Mouse (Mus musculus) heart, adult 9 months (tissue): Measurements from ENCODE around the gene Zhx3.

ENCODE experiments used
- DNase-seq, 2 experiments: peaks; one replicate each; pipeline ENCODE4 v3.0.0; 2022; ENCODE audit warnings: low spot score in 2 of 2

Gene Zhx3

DNA sequence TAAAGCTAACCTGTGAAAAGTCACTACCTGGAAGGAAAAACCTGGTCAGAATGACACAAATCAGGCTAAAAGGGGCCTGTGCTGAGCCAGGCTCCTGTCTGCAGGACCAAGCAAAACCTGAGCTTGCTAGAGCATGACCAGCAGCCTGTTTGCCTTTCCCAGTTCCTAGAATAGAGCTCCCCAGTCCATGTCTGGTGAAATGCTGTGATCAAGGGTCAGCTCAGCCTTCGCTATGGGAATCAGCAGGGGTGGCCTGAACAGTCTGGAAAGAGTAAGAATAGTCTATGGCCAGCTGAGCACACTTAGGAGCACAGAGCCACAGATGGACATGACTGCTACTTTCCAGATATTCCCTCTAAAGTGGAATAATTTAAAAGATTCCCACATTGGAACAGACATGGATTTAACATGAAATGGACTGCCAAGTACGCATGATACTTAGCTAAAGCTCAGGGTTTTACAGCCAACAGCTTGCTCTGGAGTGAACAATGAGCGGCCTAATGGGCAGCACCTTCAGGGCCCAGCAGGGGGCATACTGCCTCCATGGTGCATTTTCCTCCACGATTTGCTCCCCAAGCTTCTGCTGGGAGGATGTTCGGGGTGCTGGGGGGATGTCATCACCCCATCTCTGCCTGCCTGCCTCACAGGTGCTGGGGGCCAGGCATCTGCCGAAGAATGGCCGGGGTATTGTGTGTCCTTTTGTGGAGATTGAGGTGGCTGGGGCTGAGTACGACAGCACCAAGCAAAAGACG is 112.2 kb downstream of the Zhx3 start:
- no peak for DNase-seq

DNA sequence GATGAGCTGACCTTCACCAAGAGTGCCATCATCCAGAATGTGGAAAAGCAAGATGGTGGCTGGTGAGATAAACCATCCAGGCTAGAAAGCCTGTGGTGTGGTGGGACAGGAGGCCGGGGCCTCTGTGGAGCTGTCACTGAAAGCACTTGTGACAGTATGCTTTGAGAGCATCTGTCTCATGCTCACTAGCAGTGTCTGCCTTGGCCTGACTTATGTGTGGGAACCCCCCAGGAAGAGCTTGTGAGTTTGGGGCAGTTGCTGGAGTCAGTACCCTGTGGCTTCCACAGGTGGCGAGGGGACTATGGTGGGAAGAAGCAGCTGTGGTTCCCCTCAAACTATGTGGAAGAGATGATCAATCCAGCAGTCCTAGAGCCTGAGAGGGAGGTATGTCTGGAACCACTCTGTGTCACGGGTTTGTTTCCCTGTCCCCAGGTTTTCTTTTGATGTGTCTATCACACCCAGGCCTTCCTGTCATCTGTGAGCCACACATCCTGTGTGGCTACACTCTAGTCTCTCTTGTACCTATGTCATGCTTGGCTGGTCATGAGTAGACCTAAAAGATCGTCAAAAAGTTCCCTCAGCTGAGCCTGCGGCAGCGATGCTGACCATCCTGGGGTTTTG is 116.1 kb downstream of the Zhx3 start:
- no peak for DNase-seq

DNA sequence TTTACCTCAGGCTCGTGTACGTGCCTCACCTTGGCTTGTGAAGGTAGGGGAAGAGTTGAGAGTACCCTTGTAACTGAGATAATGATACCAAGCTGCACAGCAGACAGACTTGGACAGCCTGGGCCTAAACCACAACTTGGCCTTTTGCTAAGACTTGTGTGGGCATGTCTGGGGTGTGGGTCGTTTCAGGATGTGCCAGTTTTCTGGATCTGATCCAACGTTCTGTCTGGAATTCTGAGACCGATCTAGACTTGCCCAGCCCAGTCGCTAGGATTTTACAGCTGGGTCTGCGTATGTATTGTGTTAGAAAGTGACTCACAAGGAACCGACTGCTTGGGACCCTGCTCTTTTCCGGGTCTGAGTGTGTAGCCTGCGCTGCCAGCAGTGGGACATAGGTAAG is 125.7 kb downstream of the Zhx3 start:
- DNase-seq: no peak

DNA sequence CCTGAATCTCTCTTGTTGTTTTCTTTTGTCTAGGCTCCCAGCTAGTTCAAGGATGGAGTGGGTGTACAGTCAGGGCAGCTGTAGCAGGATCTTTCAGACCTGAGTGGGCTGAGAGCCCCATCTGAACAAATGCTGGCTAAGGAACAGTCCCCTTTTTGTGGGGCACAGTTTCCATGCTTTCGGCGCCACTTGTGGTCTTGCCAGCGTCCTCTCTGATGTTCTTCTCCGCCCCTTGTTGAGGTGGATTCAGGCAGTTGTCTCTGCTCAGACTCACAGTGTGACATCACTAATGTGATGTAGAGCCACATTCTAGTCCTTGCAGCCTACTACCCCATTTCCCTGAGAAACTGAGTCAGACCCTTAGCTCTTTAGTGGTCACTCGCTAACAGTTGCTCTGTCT is 126.2 kb downstream of the Zhx3 start:
- no peak for DNase-seq

DNA sequence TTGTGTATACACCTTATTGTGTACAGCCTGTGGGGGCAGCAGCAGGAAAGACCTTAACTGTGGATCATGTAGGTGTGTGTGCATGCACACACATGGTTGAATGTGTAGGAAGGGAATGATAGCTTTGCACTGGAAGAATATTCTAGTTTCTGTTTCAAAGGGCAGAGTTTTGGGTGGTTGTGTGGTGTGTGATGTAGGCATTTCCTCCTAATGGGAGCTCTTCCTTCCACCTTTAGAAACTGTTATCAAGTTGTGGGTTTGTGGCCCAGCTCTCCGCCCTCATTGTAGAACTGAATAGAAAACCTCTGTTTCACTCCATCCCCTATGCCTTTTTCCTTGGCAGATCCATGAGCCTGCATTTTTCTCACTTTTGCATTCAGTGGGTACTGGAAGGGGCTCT is 127.3 kb downstream of the Zhx3 start:
- no peak for DNase-seq

DNA sequence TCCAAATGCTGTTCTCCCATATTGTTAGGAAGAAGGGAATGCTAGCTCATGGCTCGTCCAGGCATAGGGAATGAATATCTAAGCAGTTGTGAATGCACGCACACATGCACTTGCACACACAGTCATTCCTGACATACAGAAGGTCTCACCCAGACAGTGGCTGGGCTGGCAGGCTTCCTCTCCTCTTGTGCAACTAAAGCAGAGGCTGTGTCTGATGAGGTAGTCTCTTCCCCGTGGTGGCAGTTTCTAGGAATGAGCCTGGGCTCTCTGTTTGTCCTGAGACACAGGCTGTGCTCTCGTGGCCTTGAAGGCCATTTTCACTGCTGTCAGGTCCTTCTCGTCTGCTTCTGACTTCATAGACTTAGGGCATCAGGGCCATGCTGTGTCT is 128.0 kb downstream of the Zhx3 start:
- no peak for DNase-seq

DNA sequence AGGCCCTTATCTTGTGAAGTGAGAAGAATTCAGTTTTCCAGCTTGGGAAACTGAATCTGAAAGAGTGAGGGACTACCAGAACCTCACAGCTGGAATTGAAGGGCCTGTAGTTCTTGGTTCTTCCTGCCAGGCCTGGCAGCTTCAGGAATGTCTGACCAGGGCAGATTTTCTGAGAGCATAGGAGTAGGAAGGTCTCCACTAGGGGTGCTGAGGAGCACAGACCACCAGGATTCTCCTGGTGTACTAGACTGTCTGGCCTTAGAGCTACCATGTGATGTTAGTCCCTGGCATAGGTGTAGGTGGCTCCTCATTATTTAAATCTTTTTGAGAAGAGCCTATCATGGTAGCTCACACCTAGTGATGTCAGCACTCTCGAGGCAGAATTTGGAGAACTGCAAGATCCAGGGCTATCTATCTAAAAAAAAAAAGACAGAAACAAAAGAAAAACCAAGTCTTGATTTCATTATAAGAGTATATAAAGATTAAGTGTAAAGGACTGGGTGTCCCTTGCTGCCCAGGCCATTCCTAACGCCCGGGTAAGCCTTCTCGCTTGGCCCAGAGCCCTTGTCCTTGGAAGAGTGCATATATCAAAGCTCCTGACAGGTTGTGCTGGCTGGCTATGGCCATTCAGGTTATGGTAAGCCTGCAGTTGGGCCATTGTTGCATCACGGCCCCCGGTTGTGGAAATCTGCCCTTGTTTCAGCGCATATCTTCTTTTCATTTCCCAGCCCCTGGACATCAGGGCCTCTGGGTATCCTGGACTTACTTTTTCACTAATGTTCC is 128.6 kb downstream of the Zhx3 start:
- peak; percentile 63 to 75 for DNase-seq

DNA sequence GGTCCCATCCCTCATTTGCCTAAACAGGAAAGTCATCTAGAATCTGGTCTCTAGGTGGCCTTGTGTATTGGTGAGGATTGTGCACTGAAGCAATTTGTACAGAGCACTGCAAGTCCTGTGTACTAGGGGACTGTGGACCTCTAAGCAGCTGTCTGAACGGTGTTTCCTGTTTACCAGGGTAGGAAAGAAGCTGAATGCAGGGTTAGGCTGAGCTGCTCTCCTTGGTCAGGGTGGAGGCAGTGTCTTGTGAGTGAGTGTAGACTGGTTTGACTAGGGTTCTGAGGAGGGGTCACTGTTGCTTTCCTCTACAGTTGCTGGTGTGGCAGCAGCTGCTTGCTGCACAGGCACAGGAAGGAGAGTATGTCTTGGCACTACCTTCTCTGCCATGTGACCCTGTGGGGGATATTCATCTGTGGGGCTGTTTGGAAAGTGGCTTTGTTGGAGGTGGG is 130.6 kb downstream of the Zhx3 start:
- no peak for DNase-seq

DNA sequence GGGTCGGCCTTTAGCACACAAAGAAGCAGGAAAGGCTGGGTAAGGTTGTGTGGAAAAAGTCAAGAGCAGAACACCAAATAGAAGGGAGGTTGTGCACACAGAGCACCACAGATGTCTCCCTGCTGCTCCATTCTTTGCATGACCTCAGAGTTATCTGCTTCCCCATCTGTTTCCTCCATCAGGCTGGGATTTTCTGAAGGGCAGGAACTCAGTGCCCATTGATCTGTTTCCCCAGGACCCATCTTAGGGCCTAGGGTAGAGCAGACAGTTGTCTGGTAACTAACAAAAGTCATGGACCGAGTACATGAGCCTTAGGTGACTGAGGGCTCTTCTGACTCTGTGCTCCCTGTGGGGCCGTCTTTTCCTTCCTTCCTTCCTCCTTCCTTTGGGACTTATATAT is 131.2 kb downstream of the Zhx3 start:
- DNase-seq: peak in 1 of 2 experiments; percentile 59

DNA sequence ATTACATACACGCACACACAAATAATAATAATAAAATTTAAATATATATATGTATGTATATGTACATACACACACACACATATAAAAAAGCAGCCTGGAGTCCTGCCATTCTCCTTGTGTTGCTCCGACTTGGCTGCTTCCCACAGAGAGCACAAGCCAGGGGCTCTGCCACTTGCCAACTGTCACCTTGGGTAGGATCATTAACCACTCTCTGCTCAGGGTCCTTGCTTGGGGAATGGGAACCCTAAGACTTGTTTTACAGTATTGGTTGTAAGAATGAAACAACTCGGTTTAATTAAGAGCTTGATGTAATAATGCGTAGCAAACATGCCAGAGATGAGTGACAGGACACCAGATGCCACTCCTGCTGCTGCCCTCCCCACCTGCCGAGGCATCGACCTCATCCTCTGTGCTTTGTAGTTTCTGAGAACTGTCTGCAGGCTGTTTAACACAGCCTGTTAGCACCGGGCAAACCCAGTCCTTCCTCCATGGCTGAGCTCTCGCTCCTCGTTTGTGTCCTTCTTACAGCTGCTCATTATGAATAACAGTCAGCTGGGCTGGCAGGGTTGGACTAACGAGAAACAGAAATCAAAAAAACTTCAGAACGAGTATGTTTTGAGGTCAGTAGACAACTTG is 132.2 kb downstream of the Zhx3 start:
- no peak for DNase-seq

DNA sequence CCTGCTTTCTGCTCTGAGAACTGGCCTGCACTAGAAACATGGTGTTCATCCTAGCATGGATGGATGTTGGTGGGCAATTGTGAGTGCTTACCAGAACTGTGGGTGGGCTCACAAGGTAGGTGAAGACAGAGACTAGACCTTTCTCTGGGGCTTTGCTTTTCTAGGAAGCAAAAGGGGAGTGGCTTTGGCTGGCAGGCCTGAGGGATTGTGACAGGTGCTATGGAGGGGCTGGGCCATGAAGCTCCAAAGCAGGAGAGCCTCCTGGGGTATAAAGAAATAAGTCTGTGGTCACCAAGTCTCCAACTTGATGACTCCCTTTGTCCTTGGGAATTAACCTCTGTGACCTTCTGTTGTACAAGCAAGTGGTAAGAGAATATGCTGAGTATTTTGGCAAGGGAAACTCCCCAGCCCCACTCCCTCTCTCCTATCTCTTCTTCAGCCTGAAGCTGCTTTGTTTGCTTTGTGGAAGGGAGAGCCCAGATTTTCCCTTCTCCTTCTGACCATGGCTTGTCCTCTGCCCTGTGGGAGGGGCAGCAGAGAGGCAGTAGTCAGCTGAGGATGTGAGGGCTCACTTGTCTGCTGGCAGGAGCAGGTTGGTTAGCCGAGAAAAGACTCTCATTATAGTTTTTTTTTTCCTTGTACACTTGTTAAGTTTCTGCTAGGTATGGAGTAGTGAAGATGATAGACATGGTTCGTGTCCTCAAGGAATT is 133.0 kb downstream of the Zhx3 start:
- DNase-seq: no peak

DNA sequence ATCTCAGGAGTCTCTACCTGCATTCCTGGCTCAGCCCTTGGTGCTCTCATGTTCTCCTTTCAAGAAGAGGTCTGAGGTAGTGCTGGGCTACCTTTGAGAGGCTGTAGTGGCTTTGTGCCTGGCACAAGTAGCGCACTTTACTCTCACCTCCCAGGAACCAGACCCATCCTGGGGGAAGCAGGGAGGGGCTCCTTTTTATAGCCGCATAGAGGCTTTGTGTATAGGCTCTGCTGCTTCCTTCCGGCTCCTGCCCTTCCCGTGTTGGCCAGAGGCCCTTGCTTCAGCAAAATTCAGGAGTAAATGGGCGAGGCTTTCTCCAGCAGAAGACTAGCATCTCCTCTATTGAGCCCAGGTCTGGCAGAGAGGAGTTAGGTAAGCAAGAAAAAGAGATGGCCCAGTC is 134.4 kb downstream of the Zhx3 start:
- peak in 1 of 2 experiments; percentile 69 for DNase-seq

DNA sequence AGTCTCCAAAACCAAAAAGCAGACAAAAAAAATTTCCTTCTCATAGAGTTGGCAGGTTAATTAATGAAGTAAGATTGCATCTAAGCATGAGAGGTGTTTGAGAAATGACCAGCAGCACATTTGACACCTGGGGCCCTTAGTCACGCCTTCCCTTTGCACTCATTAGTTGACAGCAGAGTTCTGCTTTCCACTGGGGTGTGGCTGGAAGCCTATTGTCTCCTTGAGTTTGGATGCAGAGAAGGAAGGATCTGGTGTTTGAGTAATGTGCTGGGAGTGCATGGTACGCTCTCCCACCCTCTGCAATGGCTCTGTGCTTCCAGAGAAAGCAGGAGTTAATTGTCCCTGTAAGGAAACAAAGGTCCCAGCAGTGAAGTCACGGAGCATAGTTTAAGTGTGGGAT is 136.3 kb downstream of the Zhx3 start:
- no peak for DNase-seq

DNA sequence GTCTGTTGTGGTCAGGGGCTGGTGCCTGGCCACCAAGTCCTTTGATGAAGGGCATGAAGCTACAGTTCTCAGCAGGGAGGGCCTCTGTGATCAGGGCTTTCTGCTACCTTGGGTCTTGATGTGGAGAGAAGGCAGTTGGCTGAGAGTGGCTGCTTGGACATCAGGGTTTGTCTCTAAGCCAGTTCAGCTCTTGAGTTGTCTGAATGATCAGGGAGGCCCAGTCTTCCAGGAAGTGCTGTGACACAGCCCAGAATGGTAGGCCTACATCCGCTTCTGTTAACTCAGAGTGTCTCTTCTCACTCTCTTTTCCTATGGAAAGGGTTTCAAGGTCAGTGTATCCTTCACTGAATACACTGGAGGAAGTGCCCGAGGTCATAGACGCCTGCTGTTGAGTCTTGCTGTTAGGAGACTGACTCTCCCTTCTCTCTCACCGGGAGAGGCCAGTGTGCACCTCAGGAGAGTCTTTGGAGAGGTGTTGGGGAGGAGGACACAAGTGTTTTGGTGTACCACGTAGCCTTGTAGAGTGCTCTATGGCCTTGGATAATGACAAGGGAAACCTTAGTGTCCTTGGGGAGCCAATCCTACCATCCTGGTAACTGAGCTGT is 137.0 kb downstream of the Zhx3 start:
- no peak for DNase-seq

DNA sequence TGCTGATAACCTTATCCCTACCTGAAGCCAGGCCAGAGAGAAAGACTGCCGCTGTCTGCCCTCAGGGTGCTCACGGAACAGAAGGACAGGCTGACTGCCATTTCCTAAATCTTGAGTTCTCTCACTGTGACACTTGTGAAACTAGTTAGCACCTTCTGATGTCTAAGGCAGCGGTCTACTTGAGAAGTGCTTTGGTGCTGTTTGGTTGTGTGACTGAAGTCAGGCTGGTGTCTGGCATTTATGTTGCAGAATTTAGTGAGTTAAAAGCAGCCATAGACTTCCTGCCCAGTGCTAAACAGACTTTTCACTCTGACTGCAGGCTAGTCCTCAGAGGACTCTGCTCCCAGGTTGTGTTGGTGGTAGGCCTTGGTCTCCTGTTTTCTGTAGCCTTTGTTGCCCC is 138.5 kb downstream of the Zhx3 start:
- DNase-seq: no peak

DNA sequence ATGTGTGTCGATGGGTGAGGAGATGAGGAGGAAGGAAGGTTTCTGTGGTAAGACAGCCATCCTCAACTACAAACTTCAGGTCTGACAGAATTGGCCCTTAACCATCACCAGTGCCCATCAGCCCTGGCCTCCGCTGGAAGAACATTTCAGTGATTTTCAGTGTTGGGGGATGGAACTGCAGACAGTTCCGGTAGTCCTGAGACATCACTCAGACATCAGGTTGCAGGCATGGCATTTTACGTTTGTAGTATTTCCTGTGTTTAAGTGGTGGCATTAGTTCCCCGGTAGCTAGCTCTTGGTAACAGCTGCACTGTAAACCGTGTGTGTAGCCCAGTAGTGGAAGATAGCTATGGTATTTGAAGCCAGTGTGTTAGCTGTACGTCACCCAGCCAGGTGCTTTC is 139.7 kb downstream of the Zhx3 start:
- DNase-seq: no peak

DNA sequence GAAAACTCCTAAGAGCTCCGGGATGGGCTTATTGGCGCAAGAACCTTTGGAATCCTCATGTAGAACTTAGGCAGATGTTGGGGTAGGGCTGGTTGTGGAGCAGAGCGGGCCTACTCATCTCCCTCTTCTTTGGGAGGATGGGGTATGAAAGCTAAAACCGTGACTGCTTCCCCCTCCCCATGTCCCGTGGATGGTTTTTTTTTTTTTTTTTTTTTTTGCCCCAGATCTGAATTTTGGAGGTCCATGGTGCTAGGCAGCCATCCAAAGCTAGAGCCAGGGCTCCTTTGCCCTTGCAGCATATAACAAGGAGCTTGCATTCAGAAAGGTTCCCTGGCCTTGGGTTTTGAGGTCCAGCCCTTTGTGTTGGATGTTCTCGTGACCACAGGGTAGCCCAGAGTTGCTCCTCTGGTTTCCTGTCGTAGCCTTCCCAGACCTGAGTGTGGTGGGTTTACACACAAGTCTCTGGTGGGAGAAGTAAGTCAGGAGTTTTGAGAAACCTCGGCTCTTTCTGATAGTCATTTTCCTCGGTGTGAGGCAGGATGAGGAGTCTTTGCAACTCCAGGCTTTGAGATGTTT is 140.3 kb downstream of the Zhx3 start:
- DNase-seq: no peak

DNA sequence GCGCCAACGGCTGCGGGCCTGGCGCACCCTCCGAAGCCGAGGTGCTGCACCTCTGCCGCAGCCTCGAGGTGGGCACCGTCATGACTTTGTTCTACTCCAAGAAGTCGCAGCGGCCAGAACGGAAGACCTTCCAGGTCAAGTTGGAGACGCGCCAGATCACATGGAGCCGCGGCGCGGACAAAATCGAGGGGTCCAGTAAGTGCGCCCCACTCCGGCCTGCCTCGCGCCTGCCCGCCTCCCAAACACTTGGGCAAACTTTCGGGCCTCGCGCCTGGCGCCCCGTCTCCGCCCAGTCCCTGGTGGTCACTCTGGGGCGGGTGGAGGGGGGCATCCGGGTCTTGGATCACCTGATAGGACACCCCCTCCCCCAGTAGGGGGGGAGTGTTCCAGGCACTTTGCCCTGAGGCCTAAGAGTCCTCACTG is 140.9 kb downstream of the Zhx3 start:
- DNase-seq: peak; percentile 77 to 81

DNA sequence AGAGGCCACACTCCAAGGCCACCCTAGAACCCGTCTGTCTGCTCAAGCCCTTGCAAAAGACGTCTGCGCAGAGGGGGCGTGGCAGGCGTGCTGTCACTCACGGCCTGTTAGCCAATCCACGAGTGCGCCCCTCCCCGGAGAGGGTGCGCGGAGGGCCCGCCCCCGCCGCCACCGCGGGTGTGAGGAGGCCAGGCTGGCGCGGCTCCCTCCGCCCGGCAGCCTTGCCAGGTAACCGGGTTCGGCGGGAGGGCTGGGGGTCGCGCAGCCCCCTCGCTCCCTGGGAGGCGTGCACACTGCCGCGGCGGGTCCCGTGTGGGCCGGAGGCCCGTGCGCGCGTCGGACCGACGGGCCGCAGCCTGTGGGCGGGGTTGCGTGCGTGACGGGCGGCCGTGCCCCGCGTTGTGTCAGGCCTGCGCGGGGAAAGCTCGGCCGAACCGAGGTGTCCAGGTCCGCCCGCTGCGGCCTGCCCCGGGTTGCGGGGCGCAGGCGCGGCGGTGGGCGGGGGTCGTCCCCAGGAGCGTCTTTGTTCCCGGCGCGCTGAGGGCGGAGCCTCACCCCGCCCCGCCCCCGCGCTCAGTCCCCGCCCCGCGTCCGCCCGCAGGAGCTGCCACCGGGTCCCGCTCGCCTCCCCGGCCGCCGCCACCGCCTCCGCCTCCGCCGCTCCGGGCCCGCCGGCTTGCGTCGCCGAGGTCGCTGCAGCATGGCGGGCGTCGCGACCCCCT is 141.5 kb downstream of the Zhx3 start, which contains the start of gene Plcg1:
TSS of gene Plcg1 (plus strand) at position 184 of the 722 bp plus-strand sequence.
- peak; percentile 92 to 94 for DNase-seq

DNA sequence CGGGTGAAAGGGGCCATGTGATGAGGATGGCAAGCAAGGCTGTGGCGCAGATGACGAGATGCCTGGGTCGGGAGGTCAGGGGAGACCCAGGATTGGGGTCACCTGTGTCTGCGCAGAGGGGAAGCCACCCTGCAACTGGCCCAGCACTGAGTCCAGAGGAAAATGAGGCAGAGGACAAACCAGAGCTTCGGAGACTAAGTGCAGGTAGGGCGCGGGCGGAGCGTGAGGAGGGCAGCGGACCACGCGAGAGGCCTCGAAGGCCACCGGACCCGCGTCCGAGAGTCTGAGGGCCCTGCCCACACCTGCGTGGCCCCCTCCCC is 142.0 kb downstream of the Zhx3 start:
- no peak for DNase-seq
